Mouse (Mus musculus) stomach, embryonic 15.5 days (tissue): ENCODE measurements around the gene Gast. TPM values are rescaled to one million over a fixed set of nuclear protein-coding genes. Genes with fewer than 3 reads are reported as not detected.
A peak's percentile ranks its signal among the peaks of the same experiment; 100 is the strongest.
"Not testable (repeated sequence)": the region's sequence is repeated elsewhere in the genome, so short reads cannot be mapped to it uniquely, and the experiment has no call there.

Source experiments
- ATAC-seq: fragments of 200-750 bp; cut with Nextera tagmentation; 2 replicates; pipeline ENCODE4 v1.8.0; 2017; ENCODE audit warnings: low read depth, moderate number of reproducible peaks, moderate TSS enrichment; ENCODE audit not compliant: insufficient read depth, low FRiP score
- H3K27ac ChIP-seq: fragments of 300-500 bp; sonication (generic); 2 replicates; pipeline ENCODE4 v1.5.1; 2015; ENCODE audit warnings: mild to moderate bottlenecking, inconsistent platforms
- H3K27me3 ChIP-seq: fragments of 300-500 bp; sonication (generic); replicated peaks from 2 replicates; pipeline ENCODE4 v1.6.1; 2015; ENCODE audit warnings: inconsistent platforms
- H3K36me3 ChIP-seq: fragments of 300-500 bp; sonication (generic); 2 replicates; pipeline ENCODE4 v1.6.1; 2015; ENCODE audit warnings: inconsistent platforms
- H3K4me1 ChIP-seq: fragments of 300-500 bp; sonication (generic); 2 replicates; pipeline ENCODE4 v1.6.1; 2015; ENCODE audit warnings: inconsistent platforms
- H3K4me2 ChIP-seq: fragments of 300-500 bp; sonication (generic); 2 replicates; pipeline ENCODE4 v1.6.1; 2015; ENCODE audit warnings: mild to moderate bottlenecking, inconsistent platforms
- H3K4me3 ChIP-seq: fragments of 300-500 bp; sonication (generic); replicated peaks from 2 replicates; pipeline ENCODE4 v1.5.1; 2015; ENCODE audit warnings: inconsistent platforms
- H3K9ac ChIP-seq: fragments of 300-500 bp; sonication (generic); 2 replicates; pipeline ENCODE4 v1.6.1; 2015; ENCODE audit warnings: inconsistent platforms
- H3K9me3 ChIP-seq: fragments of 300-500 bp; sonication (generic); 2 replicates; pipeline ENCODE4 v1.6.1; 2016; ENCODE audit warnings: inconsistent platforms
- WGBS: fragments of 180-500 bp; shearing (Covaris S2); methylation state at CpG from one replicate; pipeline ENCODE4 v1.1.7; 2015; 5-methylcytosine and 5-hydroxymethylcytosine counted together
- polyA plus RNA-seq: library from polyadenylated mRNA; unstranded; fragments of >200 nt; fragmentation: Nextera tagmentation; extraction: Ambion mirVana; gene quantifications from 2 replicates; pipeline ENCODE4 v1.2.1, GENCODE M21; 2015

Gene Gast
- polyA plus RNA-seq, 1 experiment from 2014 or later = 16.3 TPM

DNA sequence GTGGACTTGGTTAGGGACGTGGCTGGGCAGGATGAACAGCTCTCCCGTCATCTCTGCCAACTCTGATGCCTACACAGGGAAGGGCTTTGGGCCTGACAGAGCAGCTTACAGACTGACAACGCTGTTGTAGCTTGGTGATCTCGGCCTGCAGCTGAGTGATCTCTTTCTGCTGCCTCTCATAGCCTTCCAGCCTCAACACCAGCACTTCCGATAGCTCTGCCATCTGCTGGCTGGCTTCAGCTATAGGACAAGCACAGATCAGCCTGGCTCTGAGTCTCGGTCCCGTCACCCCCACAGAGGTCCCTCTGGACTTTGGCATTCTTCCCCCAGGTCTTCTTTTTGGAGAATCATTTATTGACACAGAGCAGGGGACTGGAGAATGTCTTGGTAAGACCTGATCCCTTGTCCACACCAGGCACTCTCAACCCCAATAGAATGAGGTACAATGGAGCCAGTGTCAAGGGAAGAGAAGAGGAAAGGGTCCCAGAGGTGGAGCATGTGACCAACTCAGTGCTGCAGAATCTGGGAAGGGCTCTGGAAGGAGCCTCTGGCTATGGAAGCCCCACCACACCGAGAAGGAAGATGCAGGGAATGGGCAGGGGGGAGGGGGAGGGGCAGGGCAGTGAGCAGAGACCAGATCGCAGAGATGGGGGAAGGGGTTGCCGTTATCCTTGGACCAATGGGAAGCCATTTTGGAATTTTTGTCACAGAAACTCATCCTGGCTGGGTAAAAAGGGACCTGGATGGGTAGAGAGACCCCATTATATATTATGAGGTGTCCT is 18.1 kb downstream of the Gast start:
- Histone ChIP-seq H3K9me3 (no peaks in the 10 kb centered on the region), H3K36me3 (no peaks in the 10 kb centered on the region), H3K4me2 (no peak overlapping the region), H3K27ac (no peak overlapping the region), H3K27me3 (peaks cover 26% of the 10 kb centered on the region), H3K4me1 (0 out of 2 replicates have a peak, but pooled peaks cover 10% of the 10 kb centered on the region), H3K4me3 (no peak overlapping the region), H3K9ac (no peak overlapping the region)
- WGBS = 24% methylated on average over 10 of the region's 10 CpGs
- ATAC-seq = no peak

DNA sequence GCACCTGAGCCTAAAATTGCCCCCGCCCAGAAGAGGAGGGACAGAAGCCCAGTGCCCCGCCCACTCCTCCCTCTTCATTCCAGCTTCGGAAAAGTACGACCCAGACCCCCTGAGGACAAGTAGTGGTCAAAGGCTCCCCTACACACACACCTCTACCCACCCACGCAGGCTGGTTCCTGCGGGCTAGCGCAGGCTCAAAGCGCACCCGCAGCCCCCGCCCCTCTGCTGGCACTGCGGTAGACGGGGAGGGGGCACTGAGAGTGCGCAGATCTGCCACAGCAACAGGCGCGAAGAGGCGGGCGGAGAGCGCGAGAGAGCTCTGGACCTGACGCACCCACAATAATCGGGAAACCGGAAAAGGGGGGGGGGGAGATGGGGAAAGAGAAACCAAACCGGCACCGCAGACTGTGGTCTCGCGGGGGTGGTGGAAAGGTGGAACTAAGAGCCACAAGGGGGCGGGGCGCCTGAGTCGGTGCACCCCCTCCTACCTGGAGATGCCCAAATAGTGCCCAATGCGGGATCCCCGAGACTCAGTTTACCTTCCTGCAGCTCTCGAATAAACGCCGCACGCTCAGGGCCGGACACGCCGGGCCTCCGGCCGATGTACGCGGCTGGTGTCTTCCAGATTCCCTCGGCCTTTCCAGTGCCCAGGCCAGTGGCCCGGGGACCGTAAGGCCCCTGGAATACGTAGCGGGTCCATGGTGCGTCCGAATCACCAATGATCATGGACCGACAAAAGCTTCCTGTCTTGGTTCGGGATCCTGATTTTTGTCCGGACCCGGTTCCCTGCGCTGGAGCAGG is 21.1 kb downstream of the Gast start:
- H3K4me3 ChIP-seq = peak overlapping the region; percentile 60
- 1% methylated on average over 54 of the region's 54 CpGs for WGBS
- H3K4me1 ChIP-seq = 0 out of 2 replicates have a peak, but pooled peaks cover 10% of the 10 kb centered on the region
- peak overlapping the region; percentile 33; the same call in 1 of the 2 replicates for H3K9ac ChIP-seq
- H3K4me2 ChIP-seq = peak overlapping the region; percentile 99
- peaks cover 27% of the 10 kb centered on the region for H3K27me3 ChIP-seq
- H3K36me3 ChIP-seq = no peaks in the 10 kb centered on the region
- no peaks in the 10 kb centered on the region for H3K9me3 ChIP-seq
- no peak overlapping the region for H3K27ac ChIP-seq
- ATAC-seq = peak; percentile 55; the same call in 1 of the 2 replicates

DNA sequence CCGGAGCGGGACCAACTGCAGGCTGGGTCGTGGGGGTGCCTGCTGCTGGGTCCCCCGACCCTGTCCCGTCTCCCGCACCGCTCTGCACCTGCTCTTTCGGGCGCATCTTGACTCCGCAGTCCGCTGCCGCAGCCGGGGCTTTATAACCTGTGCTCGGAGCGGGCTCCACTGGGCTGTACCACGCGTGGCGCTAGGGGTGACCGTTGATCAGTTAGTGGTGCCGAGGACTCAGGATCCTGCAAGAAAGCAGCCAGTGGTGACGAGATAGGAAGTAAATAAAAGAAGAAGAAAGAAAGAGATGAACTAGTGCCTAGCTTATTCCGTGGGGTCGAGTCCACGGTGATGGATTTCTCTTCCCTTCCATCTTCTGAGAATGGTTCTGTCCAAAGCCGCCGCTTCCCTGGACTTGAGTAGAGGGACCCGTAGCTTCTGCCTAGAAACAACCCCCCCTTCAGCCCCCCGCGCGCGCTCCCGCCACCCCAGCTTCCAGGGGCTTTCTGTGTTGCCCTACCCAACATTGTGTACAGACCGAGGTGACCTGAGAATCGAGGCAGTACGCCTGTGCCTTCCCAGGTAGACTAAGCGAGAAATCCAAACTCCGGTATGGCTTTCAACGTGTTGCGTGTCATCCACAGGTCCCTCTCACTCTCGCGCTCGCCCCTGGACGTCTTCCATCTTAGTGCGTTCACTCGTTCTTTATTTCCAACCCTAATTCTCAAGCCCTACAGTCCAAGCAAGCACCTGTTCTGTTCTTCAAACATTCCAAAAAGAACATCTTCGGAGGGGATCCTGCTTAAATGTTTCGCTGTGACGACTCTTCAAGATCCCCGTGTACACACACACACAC is 22.0 kb downstream of the Gast start, which contains the start of gene Hap1:
Gene Hap1 (minus strand): TSS at position 157 of the 847 bp plus-strand sequence.
- 2% methylated on average over 49 of the region's 49 CpGs for WGBS
- Histone ChIP-seq H3K4me2 (peak within 1 kb of the TSS; percentile 99), H3K36me3 (no peaks in the 10 kb centered on the region), H3K27ac (no peak within 1 kb of the TSS), H3K4me1 (0 out of 2 replicates have a peak, but pooled peaks cover 10% of the 10 kb centered on the region), H3K27me3 (peaks cover 28% of the 10 kb centered on the region), H3K9me3 (no peaks in the 10 kb centered on the region), H3K9ac (peak within 1 kb of the TSS; percentile 33; the same call in 1 of the 2 replicates), H3K4me3 (peak within 1 kb of the TSS; percentile 60)
- peak; percentile 65; the same call in 1 of the 2 replicates for ATAC-seq

DNA sequence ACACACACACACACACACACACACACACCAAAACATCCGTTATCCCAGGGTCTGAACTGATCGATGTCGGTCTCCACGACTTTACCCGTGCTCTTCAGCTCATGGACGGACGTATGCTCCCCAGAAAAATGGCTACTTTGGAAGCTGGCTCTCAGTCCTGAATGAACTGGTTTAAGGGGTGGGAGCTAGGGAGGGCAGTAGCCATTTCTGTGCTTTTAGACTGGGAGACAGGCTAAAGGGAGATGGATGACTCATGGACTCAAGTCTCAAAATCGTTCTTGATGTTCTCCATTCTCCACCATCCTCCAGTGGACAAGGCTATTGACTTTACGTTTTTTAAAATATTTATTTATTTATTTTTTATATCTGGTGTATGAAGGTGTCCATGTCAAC is 22.6 kb downstream of the Gast start:
- Histone ChIP-seq H3K4me3 (peak overlapping the region; percentile 60), H3K36me3 (no peaks in the 10 kb centered on the region), H3K9ac (no peak overlapping the region), H3K27me3 (peaks cover 28% of the 10 kb centered on the region), H3K27ac (no peak overlapping the region), H3K9me3 (no peaks in the 10 kb centered on the region), H3K4me1 (0 out of 2 replicates have a peak, but pooled peaks cover 9% of the 10 kb centered on the region), H3K4me2 (peak overlapping the region; percentile 99)
- ATAC-seq = no peak
- whole genome bisulfite sequencing = 18% methylated on average over 9 of the region's 9 CpGs

DNA sequence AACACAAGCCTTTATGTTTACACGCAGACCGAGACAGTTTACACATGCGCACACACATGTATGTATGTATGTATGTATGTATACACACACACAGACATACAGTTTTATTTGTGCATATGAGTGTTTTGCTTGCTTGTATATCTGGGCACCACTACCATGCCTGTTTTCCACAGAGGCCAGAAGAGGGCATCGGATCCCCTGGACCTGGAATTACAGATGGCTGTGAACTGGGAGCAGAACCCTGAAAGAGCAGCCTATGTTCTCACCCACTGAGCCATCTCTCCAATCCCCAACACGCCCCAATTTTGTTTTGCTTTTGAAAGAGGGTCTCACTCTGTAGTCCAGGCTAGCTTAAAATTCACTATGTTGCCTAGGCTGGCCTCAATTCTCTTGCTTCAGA is 23.2 kb downstream of the Gast start:
- no peak overlapping the region for H3K9ac ChIP-seq
- peaks cover 28% of the 10 kb centered on the region for H3K27me3 ChIP-seq
- H3K9me3 ChIP-seq = no peaks in the 10 kb centered on the region
- no peak overlapping the region for H3K4me3 ChIP-seq
- ATAC-seq = no peak
- 54% methylated on average over 5 of the region's 5 CpGs for WGBS
- H3K4me2 ChIP-seq = no peak overlapping the region
- H3K4me1 ChIP-seq = 0 out of 2 replicates have a peak, but pooled peaks cover 5% of the 10 kb centered on the region
- H3K36me3 ChIP-seq = no peaks in the 10 kb centered on the region
- H3K27ac ChIP-seq = no peak overlapping the region

DNA sequence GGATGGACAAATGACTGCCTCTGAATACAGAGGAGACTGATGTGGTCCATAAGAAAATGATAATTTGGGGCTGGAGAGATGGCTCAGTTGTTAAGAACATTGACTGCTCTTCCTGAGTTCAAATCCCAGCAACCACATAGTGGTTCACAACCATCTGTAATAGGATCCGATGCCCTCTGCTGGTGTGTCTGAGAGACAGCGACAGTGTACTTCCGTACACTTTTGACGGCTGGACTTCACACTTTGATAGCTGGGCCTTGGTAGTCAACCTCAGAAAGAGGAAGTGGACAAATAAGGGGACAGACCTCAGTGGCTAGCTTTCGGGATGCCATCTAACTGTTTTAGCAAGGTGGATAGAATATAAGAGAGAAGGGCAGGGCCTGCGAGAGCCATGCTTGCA is 26.0 kb downstream of the Gast start:
- Histone ChIP-seq H3K9ac (no peak overlapping the region), H3K9me3 (no peaks in the 10 kb centered on the region), H3K4me3 (no peak overlapping the region), H3K36me3 (no peaks in the 10 kb centered on the region), H3K27me3 (peaks cover 12% of the 10 kb centered on the region), H3K4me1 (0 out of 2 replicates have a peak, but pooled peaks cover 2% of the 10 kb centered on the region), H3K27ac (no peak overlapping the region), H3K4me2 (no peak overlapping the region)
- no peak for ATAC-seq
- 70% methylated on average over 6 of the region's 6 CpGs for WGBS

DNA sequence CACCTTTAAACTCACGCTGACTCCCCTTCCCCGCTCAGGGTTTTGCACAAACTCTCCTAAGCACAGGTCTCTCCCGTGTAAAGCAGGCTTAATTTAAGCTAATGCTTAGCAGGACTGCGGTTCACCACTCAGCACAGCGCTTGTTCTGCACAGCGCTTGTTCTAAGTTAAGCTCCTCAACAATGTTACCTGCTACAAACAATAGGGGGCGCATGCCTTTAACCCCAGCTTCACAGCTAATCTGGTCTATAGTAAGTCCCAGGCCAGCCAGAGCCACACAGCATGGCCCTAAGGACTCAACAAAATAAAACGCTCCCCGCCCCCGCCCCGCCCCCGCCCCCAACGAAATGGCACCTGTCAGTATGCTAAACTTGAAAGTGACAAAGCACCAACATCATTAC is 26.9 kb downstream of the Gast start:
- not testable (repeated sequence) for H3K27me3 ChIP-seq, H3K4me2 ChIP-seq, H3K36me3 ChIP-seq, H3K4me3 ChIP-seq, H3K4me1 ChIP-seq, H3K27ac ChIP-seq, ATAC-seq, H3K9ac ChIP-seq, H3K9me3 ChIP-seq
- no CpG with 5 or more reads among the region's 13 CpGs for WGBS

DNA sequence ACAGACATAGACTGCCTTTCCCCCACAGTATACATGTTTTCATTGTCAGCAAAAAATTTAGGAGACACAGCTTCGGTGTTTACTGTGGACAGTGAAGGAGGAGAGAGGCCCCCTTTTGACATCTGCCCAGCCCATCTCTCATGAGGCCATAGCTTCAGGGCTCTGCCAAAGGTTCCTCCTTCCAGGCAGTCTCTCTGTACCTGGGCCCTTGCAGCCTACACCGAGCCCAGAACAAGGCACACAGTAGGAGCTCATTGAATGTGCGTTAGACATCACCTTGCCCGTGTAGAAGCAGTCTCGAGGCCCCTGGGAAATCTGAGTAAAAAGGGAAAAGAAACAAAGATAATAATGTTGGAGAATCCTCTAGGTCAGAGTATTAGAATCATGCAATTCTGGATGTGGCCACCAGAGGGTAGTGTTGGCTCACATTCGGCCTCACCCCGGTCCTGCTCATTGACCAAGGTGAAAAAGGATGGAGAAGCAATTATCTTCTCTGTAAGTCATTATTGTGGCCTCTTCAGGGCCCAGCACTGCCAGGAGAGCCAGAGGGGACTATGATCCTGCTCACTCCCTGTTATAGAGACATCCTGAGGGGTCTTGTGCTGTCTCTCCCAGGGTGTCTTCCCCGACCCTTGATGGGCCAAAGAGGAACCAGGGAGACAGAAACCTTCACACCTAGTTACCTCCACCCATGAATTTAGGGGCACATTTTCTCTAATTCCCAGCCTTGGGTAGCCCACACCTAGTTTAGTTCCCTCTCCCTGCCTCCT is 28.2 kb downstream of the Gast start:
- no peak overlapping the region for H3K4me2 ChIP-seq

DNA sequence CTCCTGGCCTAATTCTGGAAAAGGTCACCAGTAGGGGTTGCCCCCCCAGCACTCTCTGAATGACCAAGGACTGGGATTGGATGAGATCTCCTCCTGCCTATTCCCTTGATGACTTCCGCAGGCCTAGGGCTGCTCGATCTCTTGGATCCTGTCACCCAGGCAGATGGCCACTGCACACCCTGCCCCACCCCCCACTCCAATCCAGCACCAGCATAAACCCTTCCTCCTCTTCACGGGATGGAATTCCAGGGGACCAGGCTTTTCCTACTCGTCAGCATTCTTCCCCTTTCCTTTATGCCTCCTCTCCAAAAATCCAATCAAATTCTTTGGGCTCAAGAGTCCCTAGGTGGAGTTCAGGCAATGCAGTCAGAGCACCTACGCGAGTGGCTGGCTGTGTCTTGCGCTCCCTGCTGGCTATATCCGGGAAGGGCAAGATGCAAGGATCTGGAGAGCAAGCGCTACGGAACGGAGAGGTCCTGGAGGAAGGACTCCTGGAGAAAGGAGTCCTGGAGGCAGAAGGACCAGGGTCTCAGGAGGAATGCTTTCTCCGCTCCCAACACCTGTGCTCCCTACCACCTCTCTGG is 28.9 kb downstream of the Gast start:
- no peak overlapping the region for H3K27ac ChIP-seq
- H3K4me1 ChIP-seq = no peaks in the 10 kb centered on the region
- no peaks in the 10 kb centered on the region for H3K36me3 ChIP-seq
- H3K4me3 ChIP-seq = no peak overlapping the region
- H3K9ac ChIP-seq = no peak overlapping the region
- 0 out of 2 replicates have a peak, but pooled peaks have one; percentile 45 for ATAC-seq
- 0 out of 2 replicates have a peak, but pooled peaks cover 2% of the 10 kb centered on the region for H3K27me3 ChIP-seq
- H3K4me2 ChIP-seq = no peak overlapping the region
- H3K9me3 ChIP-seq = no peaks in the 10 kb centered on the region
- 13% methylated on average over 12 of the region's 12 CpGs for WGBS

More for the DNA sequence above, 28.2 kb downstream of the Gast start:
- 15% methylated on average over 8 of the region's 8 CpGs for WGBS
- Histone ChIP-seq H3K4me1 (no peaks in the 10 kb centered on the region), H3K9ac (no peak overlapping the region), H3K9me3 (no peaks in the 10 kb centered on the region), H3K36me3 (no peaks in the 10 kb centered on the region), H3K27ac (no peak overlapping the region), H3K4me3 (no peak overlapping the region), H3K27me3 (peaks cover 2% of the 10 kb centered on the region; the same call in 1 of the 2 replicates)
- peak; percentile 40; the same call in 1 of the 2 replicates for ATAC-seq

DNA sequence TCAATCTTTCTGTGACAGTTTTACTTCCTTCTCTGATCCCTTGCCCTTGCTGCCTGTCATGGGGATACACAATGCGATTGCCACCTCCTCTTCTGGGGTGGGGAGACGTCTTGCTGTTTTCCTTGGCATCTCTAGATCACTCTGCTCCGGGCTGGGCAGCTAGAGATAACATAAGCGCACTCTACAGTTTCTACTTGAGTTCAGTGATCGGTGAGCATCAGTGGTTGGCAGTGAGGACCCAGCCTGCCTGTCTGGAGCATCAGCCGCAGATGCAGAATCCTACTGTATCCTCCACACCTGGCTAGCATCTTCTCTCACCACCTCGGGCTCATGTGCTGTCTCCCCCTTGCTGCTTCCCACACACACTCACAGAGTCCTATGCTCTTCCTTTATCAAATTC is 34.9 kb downstream of the Gast start:
- Histone ChIP-seq H3K27me3 (no peaks in the 10 kb centered on the region), H3K4me1 (no peaks in the 10 kb centered on the region), H3K9me3 (no peaks in the 10 kb centered on the region), H3K36me3 (peaks cover 32% of the 10 kb centered on the region), H3K27ac (no peak overlapping the region), H3K9ac (no peak overlapping the region), H3K4me3 (no peak overlapping the region), H3K4me2 (no peak overlapping the region)
- ATAC-seq = no peak
- WGBS = 61% methylated on average over 7 of the region's 7 CpGs
